Mouse (Mus musculus): ENCODE measurements around the gene Ttc28. TPM values are rescaled to one million over a fixed set of nuclear protein-coding genes. Genes with fewer than 3 reads are reported as not detected.

Gene Ttc28
- total RNA-seq, 2 experiments from 2014 or later: 15.0 to 16.9 TPM

- intact Hi-C loops (cut with DNase I): no loop called here
These were observed 259.4 kb downstream of the Ttc28 start for GRCm38 (mm10) chr5:111138927-111139565.

DNA sequence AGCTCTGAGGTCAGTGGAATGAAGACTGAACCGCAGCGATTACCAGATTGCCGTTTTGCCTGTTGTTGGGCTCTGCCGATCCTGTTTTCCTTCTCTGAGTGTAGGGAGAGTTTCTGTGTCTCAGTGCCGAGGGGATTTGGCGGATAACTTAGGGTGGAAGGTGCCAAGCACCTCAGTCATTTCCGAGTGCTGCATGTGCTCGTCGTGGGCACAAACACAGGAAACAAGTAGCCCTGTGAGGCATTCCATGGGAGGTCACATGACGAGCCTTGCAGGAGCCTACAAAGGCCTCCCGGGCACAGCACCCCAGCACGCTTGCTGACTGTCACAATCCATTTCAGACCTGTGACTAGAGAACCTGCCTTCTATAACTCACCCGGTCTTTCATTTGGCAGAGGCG, 260.0 kb downstream of the Ttc28 start:
- DNase-seq (ENCODE audit: low spot score in 2 of 2): no peak
- intact Hi-C loops (cut with DNase I): no loop called here

More at GRCm38 (mm10) chr5:111138927-111139565, 259.4 kb downstream of the Ttc28 start:
- no peak for DNase-seq (ENCODE audit: low spot score in 2 of 2)

DNA sequence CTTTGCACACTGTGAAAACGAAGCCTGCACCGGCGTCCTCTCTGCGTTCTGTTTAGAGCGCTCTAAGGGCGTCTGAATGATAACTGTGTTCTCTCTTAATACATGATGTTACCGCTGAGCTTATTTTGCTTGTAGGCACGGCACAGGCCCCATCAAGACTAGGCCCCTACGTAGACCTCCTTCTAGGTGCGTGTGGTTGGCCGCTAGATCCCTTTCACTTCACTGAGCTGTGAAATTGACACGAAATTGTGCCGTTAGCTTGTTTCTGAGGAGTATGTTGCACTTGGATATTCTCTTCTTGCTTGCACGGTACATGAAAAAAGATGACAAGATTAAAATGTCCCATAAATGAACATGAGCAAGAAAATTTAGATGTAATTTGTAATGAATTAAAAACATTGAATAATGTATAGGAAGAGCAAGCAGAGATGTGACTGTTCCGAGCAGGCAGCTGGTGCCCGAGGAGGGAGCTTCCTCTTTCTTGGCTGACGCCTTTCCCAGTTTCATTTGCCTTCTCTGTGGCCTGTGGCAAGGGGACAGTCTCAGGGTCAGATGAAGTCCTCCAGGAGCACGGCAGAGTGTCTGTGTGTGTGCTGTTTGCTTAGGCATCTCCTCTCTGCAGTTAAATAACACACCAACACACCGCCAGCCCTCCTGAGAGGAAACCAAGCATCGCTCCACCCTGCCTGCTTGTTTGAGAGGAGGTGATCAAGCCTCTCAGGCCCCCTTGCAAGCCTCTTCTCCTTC, 261.7 kb downstream of the Ttc28 start:
- intact Hi-C loops (cut with DNase I): no loop called here
- DNase-seq (ENCODE audit: low spot score in 2 of 2): no peak

DNA sequence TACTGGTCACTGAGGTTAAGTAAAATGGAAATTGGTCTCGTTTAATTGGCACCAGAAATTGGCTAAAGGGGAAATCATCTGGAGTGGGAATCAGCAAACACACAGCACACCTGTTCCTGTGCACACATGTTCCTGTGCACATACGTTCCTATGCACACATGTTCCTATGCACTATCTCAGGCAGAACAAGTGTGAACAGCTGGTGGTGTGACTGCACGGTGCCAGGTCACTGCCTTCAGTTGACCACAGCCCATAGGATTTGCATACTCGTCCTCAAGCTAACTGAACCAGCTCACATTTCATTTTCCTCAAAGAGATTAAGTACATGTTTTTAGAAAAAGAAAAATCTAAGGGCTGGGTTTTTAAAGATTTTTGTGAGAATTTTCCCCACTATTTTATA, 263.2 kb downstream of the Ttc28 start:
- intact Hi-C loops (cut with DNase I): no loop called here

DNA sequence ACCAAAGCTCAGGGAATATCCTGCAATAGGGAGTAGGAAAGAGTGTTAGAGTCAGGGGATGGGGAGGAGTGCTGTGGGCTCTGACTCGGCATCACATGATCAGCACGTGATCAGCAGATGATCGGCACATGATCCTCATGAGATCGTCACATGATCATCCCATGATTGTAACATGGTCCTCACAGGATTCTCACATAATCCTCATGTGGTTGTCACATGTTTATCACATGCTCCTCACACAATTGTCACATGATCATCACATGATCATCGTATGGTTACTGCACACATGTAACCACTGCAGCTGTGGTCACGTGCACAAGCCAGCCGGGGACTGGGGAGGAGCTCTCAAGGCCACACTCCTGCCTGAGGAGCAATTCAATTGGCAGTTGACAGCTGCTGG, 264.8 kb downstream of the Ttc28 start:
- no peak for DNase-seq (ENCODE audit: low spot score in 2 of 2)
- intact Hi-C loops (cut with DNase I): no loop called here

More for the DNA sequence above, 263.2 kb downstream of the Ttc28 start:
- DNase-seq (ENCODE audit: low spot score in 2 of 2): no peak

- intact Hi-C loops (cut with DNase I): no loop called here
- DNase-seq (ENCODE audit: low spot score in 2 of 2): no peak
These were observed 271.0 kb downstream of the Ttc28 start for GRCm38 (mm10) chr5:111150581-111150980.

GRCm38 (mm10) chr5:111151882-111152759, 272.5 kb downstream of the Ttc28 start:
- no peak for DNase-seq (ENCODE audit: low spot score in 2 of 2)
- intact Hi-C loops (cut with DNase I): no loop called here

- intact Hi-C loops (cut with DNase I): no loop called here
- no peak for DNase-seq (ENCODE audit: low spot score in 2 of 2)
These were observed 275.0 kb downstream of the Ttc28 start for GRCm38 (mm10) chr5:111154586-111154985.

DNA sequence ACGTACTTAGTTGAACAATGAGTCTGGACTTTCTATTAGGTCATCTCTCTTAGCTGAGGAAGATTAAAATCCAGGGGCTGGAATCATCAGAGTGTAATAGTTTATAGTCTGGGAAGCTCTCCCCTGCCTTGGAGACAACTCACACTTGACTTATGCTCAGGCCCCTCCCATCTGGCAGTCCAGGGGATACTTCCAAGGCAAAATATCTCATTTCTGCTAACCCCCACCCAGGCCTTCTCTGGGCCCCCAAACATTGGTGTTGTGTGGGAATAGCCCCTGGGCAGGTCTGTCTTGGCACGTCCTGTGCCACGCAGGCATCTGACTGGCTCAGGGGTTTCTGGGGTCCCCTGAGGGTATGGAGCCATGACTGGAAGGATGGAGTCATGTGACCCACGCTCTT, 275.7 kb downstream of the Ttc28 start:
- intact Hi-C loops (cut with DNase I): no loop called here
- no peak for DNase-seq (ENCODE audit: low spot score in 2 of 2)

GRCm38 (mm10) chr5:111155928-111156327, 276.3 kb downstream of the Ttc28 start:
- intact Hi-C loops (cut with DNase I): no loop called here
- no peak for DNase-seq (ENCODE audit: low spot score in 2 of 2)

DNA sequence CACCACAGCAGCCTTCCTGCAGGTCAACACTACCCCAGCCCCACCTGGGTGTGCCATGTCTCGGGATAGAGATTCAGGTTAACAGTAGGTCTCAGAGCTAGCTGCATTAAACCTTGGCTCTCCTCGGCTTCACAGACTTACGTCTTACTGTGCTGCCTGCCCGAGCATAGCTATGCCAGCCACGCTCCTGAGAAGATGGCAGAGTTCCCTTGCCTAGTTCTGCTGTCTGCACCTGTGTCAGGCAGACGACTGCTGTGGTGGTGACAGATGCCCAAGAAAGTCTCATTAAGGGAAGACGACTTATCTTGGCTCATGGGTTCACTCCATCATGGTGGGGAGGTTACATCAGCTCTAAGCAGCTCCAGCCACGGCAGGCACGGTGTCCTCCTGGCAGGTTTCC, 278.7 kb downstream of the Ttc28 start:
- intact Hi-C loops (cut with DNase I): no loop called here
- no peak for DNase-seq (ENCODE audit: low spot score in 2 of 2)

DNA sequence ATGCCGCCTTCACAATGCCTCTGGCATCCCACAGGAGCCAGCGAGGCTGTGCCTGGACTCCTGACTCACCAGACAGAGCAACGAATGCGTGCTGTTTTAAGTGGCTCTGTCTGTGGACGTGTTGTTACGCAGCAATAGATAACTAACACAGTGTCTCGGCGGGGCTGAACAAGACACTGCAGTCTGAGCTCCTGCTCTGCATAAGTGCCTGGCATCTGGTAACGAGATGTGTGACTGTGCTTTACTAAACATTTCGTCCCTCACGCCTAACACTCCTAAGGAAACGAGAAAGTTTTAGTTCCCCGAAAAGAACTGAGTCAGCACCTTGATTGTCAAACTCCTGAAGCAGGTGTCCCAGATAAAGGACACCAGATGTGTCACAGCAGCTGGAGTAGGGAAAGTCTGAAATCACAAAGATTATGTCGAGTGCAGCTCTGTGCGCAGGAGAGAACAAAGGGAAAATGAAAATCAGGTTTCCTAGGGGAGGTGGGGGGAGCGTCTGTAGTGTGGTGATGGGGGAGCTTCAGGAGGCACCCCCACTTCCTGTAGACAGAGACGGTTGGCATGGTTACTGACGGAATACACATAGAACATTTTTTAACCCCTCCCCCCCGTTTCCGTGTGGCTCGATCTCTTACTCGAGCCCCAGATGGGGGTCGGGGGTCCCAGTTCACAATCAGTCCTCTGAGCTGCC, 280.2 kb downstream of the Ttc28 start:
- no peak for DNase-seq (ENCODE audit: low spot score in 2 of 2)
- intact Hi-C loops (cut with DNase I): no loop called here

- intact Hi-C loops (cut with DNase I): no loop called here
- no peak for DNase-seq (ENCODE audit: low spot score in 2 of 2)
These were observed 281.7 kb downstream of the Ttc28 start for GRCm38 (mm10) chr5:111161146-111161930.

DNA sequence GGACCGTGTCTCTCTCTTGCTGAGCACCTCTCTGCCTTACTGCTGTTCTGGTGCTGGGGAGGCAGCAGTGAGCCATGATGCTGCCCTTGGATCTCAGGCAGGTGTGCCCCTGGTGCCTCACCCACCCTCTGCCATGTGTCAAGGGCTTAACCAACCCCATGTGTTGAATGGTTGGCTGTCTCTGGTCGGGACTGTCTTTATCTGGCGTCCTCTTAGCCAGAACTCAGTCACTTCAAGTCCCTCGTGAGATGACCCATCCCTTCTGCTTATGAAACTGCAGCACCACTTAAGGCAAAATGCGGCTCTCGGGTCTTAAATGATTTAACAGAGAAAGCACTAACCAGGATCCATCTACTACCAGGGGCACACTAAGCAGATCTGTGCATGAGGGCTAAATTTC, 283.3 kb downstream of the Ttc28 start:
- intact Hi-C loops (cut with DNase I): no loop called here
- DNase-seq (ENCODE audit: low spot score in 2 of 2): no peak

GRCm38 (mm10) chr5:111163377-111163776, 283.8 kb downstream of the Ttc28 start:
- intact Hi-C loops (cut with DNase I): no loop called here
- no peak for DNase-seq (ENCODE audit: low spot score in 2 of 2)

DNA sequence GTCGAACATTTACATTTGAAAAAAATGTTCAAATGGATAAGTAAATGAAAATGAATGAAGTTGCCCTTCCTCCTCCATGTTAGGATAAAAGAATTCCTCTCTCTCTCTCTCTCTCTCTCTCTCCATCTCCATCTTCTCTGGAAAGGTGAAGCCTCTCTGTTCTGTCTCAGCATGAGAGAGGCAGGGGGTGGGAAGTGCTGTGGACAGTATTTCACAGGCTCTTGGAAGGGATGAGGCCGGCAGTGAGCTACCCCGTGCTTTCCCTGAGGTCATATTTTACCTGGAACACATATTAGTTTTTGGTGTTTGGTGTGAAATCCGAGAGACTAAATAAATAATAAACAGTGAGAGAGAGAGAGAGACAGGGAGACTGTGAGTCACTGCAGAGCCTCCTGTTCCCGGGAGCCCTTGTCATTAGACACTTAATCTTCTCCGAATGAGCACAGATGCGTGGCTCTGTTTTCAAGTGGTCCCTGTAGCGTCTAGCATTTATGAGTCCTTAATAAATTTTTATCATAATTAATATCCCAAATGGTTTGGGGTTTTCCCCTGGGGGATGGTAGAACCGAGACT, 284.8 kb downstream of the Ttc28 start:
- intact Hi-C loops (cut with DNase I): no loop called here
- no peak for DNase-seq (ENCODE audit: low spot score in 2 of 2)

GRCm38 (mm10) chr5:111170383-111170782, 290.8 kb downstream of the Ttc28 start:
- intact Hi-C loops (cut with DNase I): no loop called here

DNA sequence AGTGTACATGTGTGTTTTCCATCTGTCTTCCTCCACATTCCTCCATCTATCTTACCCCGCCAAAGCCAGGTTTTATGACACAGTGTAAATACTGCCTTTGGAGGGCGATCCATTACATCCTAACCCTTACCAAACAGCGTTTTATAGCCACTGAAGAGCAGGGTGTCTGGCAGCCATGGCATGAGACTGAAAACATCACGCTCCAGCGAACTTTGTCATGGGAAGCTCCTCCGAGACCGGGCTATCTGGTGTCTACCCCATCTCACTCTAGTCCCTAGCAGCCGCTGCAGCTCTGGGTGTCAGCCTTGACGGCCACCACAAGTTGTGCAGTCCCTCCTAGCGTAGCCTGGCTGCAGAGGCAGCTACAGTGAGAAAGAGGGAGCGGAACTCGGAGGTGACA, 295.8 kb downstream of the Ttc28 start:
- intact Hi-C loops (cut with DNase I): no loop called here
- no peak for DNase-seq (ENCODE audit: low spot score in 2 of 2)

More at GRCm38 (mm10) chr5:111170383-111170782, 290.8 kb downstream of the Ttc28 start:
- no peak for DNase-seq (ENCODE audit: low spot score in 2 of 2)

DNA sequence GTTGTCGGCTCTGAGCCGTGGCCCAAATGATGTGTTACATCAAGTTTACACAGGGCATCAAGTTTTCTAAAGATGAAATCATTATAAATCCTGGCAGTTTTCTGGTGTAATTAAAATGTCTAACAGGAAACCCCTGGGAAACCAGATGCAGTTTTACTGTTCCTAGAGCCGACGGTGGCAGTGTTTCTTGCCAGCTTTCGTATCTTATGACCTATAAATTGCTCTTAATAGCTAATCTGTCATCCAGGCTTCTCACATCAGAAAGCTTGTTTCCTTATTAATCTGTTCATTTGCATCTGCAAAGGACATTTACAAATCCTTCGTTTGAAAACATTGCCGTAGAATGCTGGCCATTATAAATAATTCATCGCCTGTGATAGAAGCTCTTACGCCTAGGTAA, 296.2 kb downstream of the Ttc28 start:
- DNase-seq (ENCODE audit: low spot score in 2 of 2): no peak
- intact Hi-C loops (cut with DNase I): no loop called here
